Mouse (Mus musculus) activated CD4-positive, CD25-positive, alpha-beta regulatory T cell, adult 4 months (primary cell): ENCODE data around the gene Gpatch8. TPM values are rescaled to one million over a fixed set of nuclear protein-coding genes. Genes with fewer than 3 reads are reported as not detected.
A peak's percentile ranks its signal among the peaks of the same experiment; 100 is the strongest.
"Not testable (repeated sequence)": the region's sequence is repeated elsewhere in the genome, so short reads cannot be mapped to it uniquely, and the experiment has no call there.

Experiments used
- ATAC-seq: one replicate; pipeline ENCODE4 v1.8.0; 2017
- polyA plus RNA-seq, 2 experiments: library from polyadenylated mRNA; unstranded; fragments of 100-300 nt; shearing (Covaris generic); gene quantifications; one replicate each; pipeline ENCODE4 v1.2.1; 2017

Gene Gpatch8
- polyA plus RNA-seq, 2 experiments from 2014 or later, result 54.2 to 55.9 TPM

- ATAC-seq, result no peak
These were observed 12.7 kb upstream of the Gpatch8 start for GRCm38 (mm10) chr11:102568756-102569377.

- no peak for ATAC-seq
These were observed 12.0 kb upstream of the Gpatch8 start for GRCm38 (mm10) chr11:102568191-102568590.

- no peak for ATAC-seq
These were observed 11.5 kb upstream of the Gpatch8 start for GRCm38 (mm10) chr11:102567723-102568122.

GRCm38 (mm10) chr11:102567157-102567556, 11.0 kb upstream of the Gpatch8 start:
- no peak for ATAC-seq

- no peak for ATAC-seq
These were observed 10.1 kb upstream of the Gpatch8 start for GRCm38 (mm10) chr11:102566290-102566689.

GRCm38 (mm10) chr11:102565741-102566140, 9.5 kb upstream of the Gpatch8 start:
- no peak for ATAC-seq

- not testable (repeated sequence) for ATAC-seq
These were observed 8.9 kb upstream of the Gpatch8 start for GRCm38 (mm10) chr11:102564952-102565671.

GRCm38 (mm10) chr11:102558704-102559103, 2.5 kb upstream of the Gpatch8 start:
- ATAC-seq, result no peak

GRCm38 (mm10) chr11:102557386-102557785, 1.2 kb upstream of the Gpatch8 start:
- no peak for ATAC-seq

- no peak for ATAC-seq
These were observed 503 bp upstream of the Gpatch8 start for GRCm38 (mm10) chr11:102556716-102557074.

GRCm38 (mm10) chr11:102555400-102556030, 677 bp downstream of the Gpatch8 start:
- ATAC-seq, result peak; percentile 34

GRCm38 (mm10) chr11:102552051-102552450, 4.1 kb downstream of the Gpatch8 start:
- no peak for ATAC-seq

- ATAC-seq, result no peak
These were observed 5.0 kb downstream of the Gpatch8 start for GRCm38 (mm10) chr11:102551176-102551575.

GRCm38 (mm10) chr11:102541471-102541870, 14.7 kb downstream of the Gpatch8 start:
- no peak for ATAC-seq

- ATAC-seq, result not testable (repeated sequence)
These were observed 15.9 kb downstream of the Gpatch8 start for GRCm38 (mm10) chr11:102540286-102540685.

- no peak for ATAC-seq
These were observed 16.5 kb downstream of the Gpatch8 start for GRCm38 (mm10) chr11:102539690-102540089.

GRCm38 (mm10) chr11:102536210-102536609, 20.0 kb downstream of the Gpatch8 start:
- no peak for ATAC-seq

GRCm38 (mm10) chr11:102534078-102534477, 22.1 kb downstream of the Gpatch8 start:
- ATAC-seq, result no peak

- no peak for ATAC-seq
These were observed 24.8 kb downstream of the Gpatch8 start for GRCm38 (mm10) chr11:102531425-102531824.

GRCm38 (mm10) chr11:102514793-102515424, 41.3 kb downstream of the Gpatch8 start:
- no peak for ATAC-seq

GRCm38 (mm10) chr11:102510226-102510625, 46.0 kb downstream of the Gpatch8 start:
- ATAC-seq, result no peak

GRCm38 (mm10) chr11:102496732-102497131, 59.5 kb downstream of the Gpatch8 start:
- ATAC-seq, result peak; percentile 63

GRCm38 (mm10) chr11:102496206-102496605, 60.0 kb downstream of the Gpatch8 start:
- no peak for ATAC-seq
